Mouse (Mus musculus): ENCODE results near the gene Adra2c. TPM values are rescaled to one million over a fixed set of nuclear protein-coding genes. Genes with fewer than 3 reads are reported as not detected.

Gene Adra2c
- polyA plus RNA-seq, 1 experiment from 2014 or later: 0.17 TPM

GRCm38 (mm10) chr5:35311738-35312250 lies 33.7 kb downstream of the Adra2c start:
- WGBS: 89% methylated on average over 5 of the region's 5 CpGs
- no peaks in the 10 kb centered on the region for H3K9me3 ChIP-seq
- H3K4me2 ChIP-seq: no peak overlapping the region
- H3K27ac ChIP-seq: no peak overlapping the region
- H3K4me1 ChIP-seq: peaks cover 13% of the 10 kb centered on the region
- no peaks in the 10 kb centered on the region for H3K36me3 ChIP-seq
- no peak overlapping the region for H3K9ac ChIP-seq
- H3K27me3 ChIP-seq: peaks cover 55% of the 10 kb centered on the region
- no peak overlapping the region for H3K4me3 ChIP-seq
- no peak for ATAC-seq (ENCODE audit: insufficient number of reproducible peaks, insufficient read depth, low FRiP score, low TSS enrichment, low read depth)

DNA sequence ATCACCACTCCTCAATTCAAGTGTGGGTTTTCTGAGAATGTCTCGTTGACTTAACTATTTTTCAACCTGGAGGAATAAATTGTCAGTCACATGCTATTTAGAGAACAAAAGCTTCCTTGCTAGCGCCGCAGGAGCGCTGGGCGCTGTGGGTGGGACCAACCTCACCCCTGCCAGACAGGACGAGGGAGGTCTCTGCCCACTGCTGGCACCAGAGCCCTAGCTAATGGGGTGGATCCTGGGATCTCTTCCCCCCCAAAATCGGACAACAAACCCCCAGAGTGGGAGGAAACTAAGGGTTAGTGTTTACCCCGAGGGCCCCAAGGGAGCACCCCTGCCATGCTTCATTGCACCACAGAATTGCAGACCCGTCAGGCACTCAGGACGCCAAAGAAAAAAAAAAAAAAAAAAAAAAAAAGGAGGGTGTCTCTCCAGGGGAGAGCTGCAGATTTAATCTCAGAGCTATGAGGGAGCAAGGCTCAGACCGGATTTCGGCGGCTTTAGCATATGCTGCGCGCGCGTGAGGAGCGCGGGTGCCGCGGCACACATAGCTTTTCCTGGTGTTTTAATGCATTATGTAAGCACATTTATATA lies 35.2 kb downstream of the Adra2c start:
- H3K4me3 ChIP-seq: peak overlapping the region; percentile 34
- no peak for ATAC-seq (ENCODE audit: insufficient number of reproducible peaks, insufficient read depth, low FRiP score, low TSS enrichment, low read depth)
- H3K4me2 ChIP-seq: peak overlapping the region; percentile 58
- H3K9me3 ChIP-seq: no peaks in the 10 kb centered on the region
- no peak overlapping the region for H3K9ac ChIP-seq
- no peaks in the 10 kb centered on the region for H3K36me3 ChIP-seq
- peaks cover 56% of the 10 kb centered on the region for H3K27me3 ChIP-seq
- H3K27ac ChIP-seq: no peak overlapping the region
- peaks cover 13% of the 10 kb centered on the region for H3K4me1 ChIP-seq
- WGBS: under 1% methylated on average over 21 of the region's 21 CpGs

DNA sequence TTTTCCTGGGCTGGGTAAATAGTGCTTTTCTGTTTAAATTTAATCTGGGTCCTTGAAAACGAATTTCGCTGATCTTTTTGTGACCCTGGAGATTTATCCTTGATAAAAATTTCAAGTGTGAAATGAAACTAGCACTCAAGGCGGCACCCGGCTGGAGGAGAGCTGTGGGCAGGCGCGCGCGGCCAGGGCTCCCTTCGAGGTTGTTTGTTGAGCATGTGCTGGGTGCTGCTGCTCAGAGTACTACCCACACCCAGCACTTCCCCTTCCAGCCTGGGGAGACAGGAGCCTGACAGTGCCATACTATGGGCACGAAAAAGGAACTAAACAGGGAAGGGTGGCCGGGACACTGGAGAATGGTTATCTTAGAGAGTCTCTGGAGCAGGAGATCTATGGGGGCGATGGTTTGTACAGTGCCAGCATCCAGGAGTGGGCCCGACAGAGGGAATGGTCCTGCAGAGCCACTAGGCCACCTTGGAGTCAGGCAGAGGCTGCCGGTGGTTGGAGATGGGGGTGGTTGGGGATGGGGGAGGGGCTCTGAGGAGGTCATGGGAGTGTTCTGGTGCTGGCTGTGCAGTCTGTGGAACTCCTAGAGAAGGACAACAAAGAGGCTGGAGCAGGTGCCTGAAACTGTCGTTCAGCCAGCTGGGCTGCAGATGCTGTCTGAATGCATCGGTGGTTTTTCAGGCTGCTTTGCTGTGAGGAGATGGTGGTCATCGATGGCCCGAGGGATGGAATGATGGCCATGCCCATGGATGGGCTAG lies 35.9 kb downstream of the Adra2c start:
- ATAC-seq (ENCODE audit: insufficient number of reproducible peaks, insufficient read depth, low FRiP score, low TSS enrichment, low read depth): no peak
- H3K27me3 ChIP-seq: peaks cover 56% of the 10 kb centered on the region

DNA sequence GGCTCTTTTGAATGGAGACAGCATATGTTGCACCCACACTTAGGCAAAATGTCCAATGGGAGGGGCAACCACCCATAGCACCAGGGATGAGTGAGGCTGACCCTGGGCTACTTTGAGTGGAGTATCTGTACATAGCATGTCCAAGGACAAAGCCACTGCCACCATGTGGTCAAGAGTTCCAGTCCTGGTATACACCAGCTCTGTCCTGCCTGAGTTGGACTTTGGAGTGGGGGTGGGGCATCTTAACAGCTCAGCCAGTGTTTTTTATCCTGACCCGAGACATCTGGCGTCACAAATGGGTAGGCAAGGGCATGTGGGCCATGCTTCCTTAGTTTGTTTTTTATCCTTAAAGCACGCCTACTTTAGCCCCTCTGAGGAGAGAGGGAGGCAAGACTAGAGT lies 36.5 kb downstream of the Adra2c start:
- Histone ChIP-seq H3K9ac (no peak overlapping the region), H3K36me3 (no peaks in the 10 kb centered on the region), H3K4me3 (no peak overlapping the region), H3K9me3 (no peaks in the 10 kb centered on the region), H3K27ac (no peak overlapping the region), H3K4me2 (no peak overlapping the region), H3K27me3 (peaks cover 56% of the 10 kb centered on the region), H3K4me1 (peaks cover 13% of the 10 kb centered on the region)
- no peak for ATAC-seq (ENCODE audit: insufficient number of reproducible peaks, insufficient read depth, low FRiP score, low TSS enrichment, low read depth)
- 50% methylated on average over 3 of the region's 3 CpGs for WGBS

More for the DNA sequence above, 35.9 kb downstream of the Adra2c start:
- no peak overlapping the region for H3K9ac ChIP-seq
- H3K4me2 ChIP-seq: peak overlapping the region; percentile 58
- no peaks in the 10 kb centered on the region for H3K9me3 ChIP-seq
- no peak overlapping the region for H3K27ac ChIP-seq
- H3K4me1 ChIP-seq: peaks cover 13% of the 10 kb centered on the region
- H3K4me3 ChIP-seq: peak overlapping the region; percentile 34
- 20% methylated on average over 18 of the region's 18 CpGs for WGBS
- no peaks in the 10 kb centered on the region for H3K36me3 ChIP-seq

GRCm38 (mm10) chr5:35315204-35315603 lies 37.1 kb downstream of the Adra2c start:
- H3K4me1 ChIP-seq: peaks cover 13% of the 10 kb centered on the region
- no peak overlapping the region for H3K27ac ChIP-seq
- no peaks in the 10 kb centered on the region for H3K9me3 ChIP-seq
- H3K4me2 ChIP-seq: no peak overlapping the region
- H3K4me3 ChIP-seq: no peak overlapping the region
- no peak overlapping the region for H3K9ac ChIP-seq
- no peak for ATAC-seq (ENCODE audit: insufficient number of reproducible peaks, insufficient read depth, low FRiP score, low TSS enrichment, low read depth)
- no peaks in the 10 kb centered on the region for H3K36me3 ChIP-seq
- H3K27me3 ChIP-seq: peaks cover 56% of the 10 kb centered on the region
- WGBS: 82% methylated on average over 3 of the region's 3 CpGs

DNA sequence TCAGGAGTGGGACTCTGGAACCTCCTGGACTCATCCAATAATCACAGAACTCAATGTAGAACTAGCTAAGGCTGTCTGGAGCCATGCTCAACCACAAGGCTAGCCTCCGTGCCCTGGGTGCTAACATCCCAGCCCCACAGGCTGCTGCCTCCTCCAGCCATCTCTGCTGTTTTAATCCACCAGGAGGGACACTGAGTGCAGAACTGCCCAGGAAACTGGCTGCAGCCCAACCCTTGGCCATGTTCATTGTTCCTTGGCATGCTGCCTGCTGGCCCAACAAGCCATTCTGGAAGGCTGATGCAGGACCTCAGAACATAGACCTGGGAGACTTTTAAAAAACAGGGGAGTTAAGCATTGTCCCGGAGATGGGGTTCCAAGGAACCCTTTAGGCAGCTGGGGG lies 42.5 kb downstream of the Adra2c start:
- Histone ChIP-seq H3K27me3 (peaks cover 11% of the 10 kb centered on the region), H3K9me3 (no peaks in the 10 kb centered on the region), H3K27ac (no peak overlapping the region), H3K4me1 (no peaks in the 10 kb centered on the region), H3K9ac (no peak overlapping the region), H3K36me3 (no peaks in the 10 kb centered on the region), H3K4me2 (no peak overlapping the region), H3K4me3 (no peak overlapping the region)
- no peak for ATAC-seq (ENCODE audit: insufficient number of reproducible peaks, insufficient read depth, low FRiP score, low TSS enrichment, low read depth)
- 80% methylated on average over 2 of the region's 2 CpGs for WGBS

- Histone ChIP-seq H3K27me3 (peaks cover 4% of the 10 kb centered on the region; the same call in 1 of the 2 replicates), H3K9me3 (no peaks in the 10 kb centered on the region), H3K36me3 (no peaks in the 10 kb centered on the region), H3K9ac (no peak overlapping the region), H3K4me3 (no peak overlapping the region), H3K4me1 (no peaks in the 10 kb centered on the region), H3K27ac (no peak overlapping the region), H3K4me2 (no peak overlapping the region)
- no peak for ATAC-seq (ENCODE audit: insufficient number of reproducible peaks, insufficient read depth, low FRiP score, low TSS enrichment, low read depth)
- WGBS: 67% methylated on average over 4 of the region's 4 CpGs
These were observed 52.7 kb downstream of the Adra2c start for GRCm38 (mm10) chr5:35330822-35331221.

Other genes starting within 250 kb of the Adra2c start
- gene Hgfac, start 236.8 kb upstream of the Adra2c start, polyA plus RNA-seq (2015; fragmentation: Nextera tagmentation; extraction: Ambion mirVana): 1.4 and 3.1 TPM in 2 replicates
- gene Dok7, start 221.6 kb upstream of the Adra2c start, polyA plus RNA-seq (2015; fragmentation: Nextera tagmentation; extraction: Ambion mirVana): 1.1 and 1.7 TPM in 2 replicates
- 109 and 145 TPM in 2 replicates for gene Lrpap1, start 172.6 kb upstream of the Adra2c start, polyA plus RNA-seq (2015; fragmentation: Nextera tagmentation; extraction: Ambion mirVana)
- 1.1 and 2.2 TPM in 2 replicates for gene Hmx1, start 110.8 kb downstream of the Adra2c start, polyA plus RNA-seq (2015; fragmentation: Nextera tagmentation; extraction: Ambion mirVana)
- 4.1 TPM in 2 replicates for gene Cpz, start 247.4 kb downstream of the Adra2c start, polyA plus RNA-seq (2015; fragmentation: Nextera tagmentation; extraction: Ambion mirVana)

All from embryonic facial prominence, embryonic 13.5 days (tissue).